Mouse (Mus musculus): ENCODE data around the gene AI467606.

The AI467606 gene

GRCm38 (mm10) chr7:127093914-127094313 lies 2.8 kb downstream of the AI467606 start:
- no peak for ATAC-seq (ENCODE audit: low TSS enrichment)

DNA sequence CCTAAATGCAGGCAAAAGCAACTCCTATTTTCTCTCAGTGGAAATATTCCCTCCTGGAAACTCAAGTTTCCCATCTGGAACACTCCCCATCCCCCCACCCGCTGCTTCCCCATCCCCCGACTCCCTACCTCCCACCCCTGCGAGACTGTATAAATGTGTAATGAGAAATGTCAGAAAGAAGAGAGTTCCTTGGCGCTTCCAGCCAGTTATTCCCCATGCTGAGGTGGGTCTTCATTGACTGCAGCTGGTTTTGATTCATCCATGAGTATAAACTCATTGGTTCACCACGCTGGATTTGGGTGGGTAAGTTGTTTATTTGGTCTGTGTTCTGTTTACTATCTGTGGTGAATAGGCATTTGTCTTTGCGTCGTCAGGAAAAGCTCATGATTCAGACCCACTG lies 5.3 kb downstream of the AI467606 start:
- ATAC-seq (ENCODE audit: low TSS enrichment): no peak

DNA sequence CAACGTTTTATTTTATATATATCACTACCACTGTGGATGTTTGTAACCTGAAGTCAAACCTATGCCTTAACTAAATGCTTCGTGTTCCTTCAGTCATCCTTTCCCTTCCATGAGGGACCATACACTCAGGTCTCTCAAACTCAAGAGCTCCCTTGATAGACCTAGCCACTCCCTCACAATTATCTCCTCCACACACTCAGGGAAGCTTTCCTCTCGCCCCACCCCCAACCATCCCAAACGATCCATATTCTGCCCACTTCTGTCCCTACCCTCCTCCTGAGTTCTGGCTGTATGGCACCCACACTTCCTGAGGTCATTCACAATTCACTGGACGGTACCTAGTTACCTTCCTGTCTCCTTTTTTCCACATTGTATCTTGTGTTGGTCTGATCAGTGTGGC lies 7.4 kb downstream of the AI467606 start:
- ATAC-seq (ENCODE audit: low TSS enrichment): no peak

DNA sequence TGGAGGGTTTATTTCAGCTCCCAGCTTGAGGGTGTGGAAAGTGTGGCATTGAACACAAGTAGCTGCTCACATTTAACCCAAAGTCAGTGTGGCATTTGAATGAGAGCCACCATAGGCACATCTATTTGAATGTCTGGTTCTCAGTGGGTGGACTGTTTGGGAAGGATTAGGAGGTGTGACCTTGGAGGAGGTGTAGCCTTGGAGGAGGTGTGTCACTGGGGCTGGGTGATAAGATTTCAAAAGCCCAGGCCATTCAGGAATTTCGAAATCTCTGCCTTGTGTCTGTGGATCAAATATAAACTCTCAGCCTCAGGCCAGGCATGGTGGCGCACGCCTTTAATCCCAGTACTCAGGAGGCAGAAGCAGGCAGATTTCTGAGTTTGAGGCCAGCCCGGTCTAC lies 7.8 kb downstream of the AI467606 start:
- ATAC-seq (ENCODE audit: low TSS enrichment): no peak

- ATAC-seq (ENCODE audit: low TSS enrichment): no peak
Observed at GRCm38 (mm10) chr7:127099528-127099927, 8.4 kb downstream of the AI467606 start.

GRCm38 (mm10) chr7:127101451-127102016 lies 10.4 kb downstream of the AI467606 start:
- ATAC-seq (ENCODE audit: low TSS enrichment): no peak

DNA sequence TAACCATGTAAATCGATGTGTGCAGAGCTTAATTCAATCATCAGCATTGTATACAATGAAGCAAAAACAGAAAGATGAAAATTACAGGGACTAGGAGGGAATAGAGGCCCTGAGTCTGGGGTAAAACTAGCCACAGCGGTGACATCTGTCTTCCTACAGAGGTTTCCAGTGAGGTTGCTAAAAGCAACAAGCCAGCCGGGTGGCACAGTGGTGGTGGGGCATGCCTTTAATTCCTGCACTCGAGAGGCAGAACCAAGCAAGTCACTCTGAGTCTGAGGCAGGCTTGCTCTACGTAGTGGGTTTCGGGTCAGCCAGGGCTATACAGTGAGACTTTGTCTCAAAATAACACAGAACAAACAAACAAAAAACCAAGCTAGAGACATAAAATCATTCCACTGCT lies 11.0 kb downstream of the AI467606 start:
- no peak for ATAC-seq (ENCODE audit: low TSS enrichment)

DNA sequence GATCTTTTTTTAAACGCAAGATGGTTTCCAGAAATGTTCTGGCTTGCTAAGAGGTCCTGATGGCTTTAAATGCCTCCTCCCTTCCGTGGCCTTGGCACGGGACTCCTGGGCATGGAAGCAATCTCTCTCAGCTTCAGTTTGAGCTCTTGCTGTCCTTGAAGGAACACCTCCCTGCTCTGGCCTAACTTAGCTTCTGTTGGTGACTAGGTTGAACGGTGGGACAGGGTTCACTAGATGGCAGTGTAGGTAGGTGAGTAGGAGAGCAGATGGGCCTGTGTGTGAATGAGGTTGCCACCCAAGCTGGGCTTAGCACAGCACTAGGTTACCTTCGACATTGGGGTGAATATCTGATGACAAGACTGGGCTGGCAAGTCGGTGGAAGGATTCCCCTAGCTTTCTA lies 12.8 kb downstream of the AI467606 start:
- ATAC-seq (ENCODE audit: low TSS enrichment): no peak

GRCm38 (mm10) chr7:127104560-127105332 lies 13.6 kb downstream of the AI467606 start:
- ATAC-seq (ENCODE audit: low TSS enrichment): peak; percentile 62

- ATAC-seq (ENCODE audit: low TSS enrichment): no peak
Observed at GRCm38 (mm10) chr7:127105551-127105950, 14.4 kb downstream of the AI467606 start.

- ATAC-seq (ENCODE audit: low TSS enrichment): peak; percentile 66; the same call in 1 of the 2 replicates
Observed at GRCm38 (mm10) chr7:127110239-127111007, 19.3 kb downstream of the AI467606 start.

- no peak for ATAC-seq (ENCODE audit: low TSS enrichment)
Observed at GRCm38 (mm10) chr7:127111461-127111860, 20.3 kb downstream of the AI467606 start.

GRCm38 (mm10) chr7:127112251-127112841 lies 21.2 kb downstream of the AI467606 start:
- ATAC-seq (ENCODE audit: low TSS enrichment): peak; percentile 45; the same call in 1 of the 2 replicates

DNA sequence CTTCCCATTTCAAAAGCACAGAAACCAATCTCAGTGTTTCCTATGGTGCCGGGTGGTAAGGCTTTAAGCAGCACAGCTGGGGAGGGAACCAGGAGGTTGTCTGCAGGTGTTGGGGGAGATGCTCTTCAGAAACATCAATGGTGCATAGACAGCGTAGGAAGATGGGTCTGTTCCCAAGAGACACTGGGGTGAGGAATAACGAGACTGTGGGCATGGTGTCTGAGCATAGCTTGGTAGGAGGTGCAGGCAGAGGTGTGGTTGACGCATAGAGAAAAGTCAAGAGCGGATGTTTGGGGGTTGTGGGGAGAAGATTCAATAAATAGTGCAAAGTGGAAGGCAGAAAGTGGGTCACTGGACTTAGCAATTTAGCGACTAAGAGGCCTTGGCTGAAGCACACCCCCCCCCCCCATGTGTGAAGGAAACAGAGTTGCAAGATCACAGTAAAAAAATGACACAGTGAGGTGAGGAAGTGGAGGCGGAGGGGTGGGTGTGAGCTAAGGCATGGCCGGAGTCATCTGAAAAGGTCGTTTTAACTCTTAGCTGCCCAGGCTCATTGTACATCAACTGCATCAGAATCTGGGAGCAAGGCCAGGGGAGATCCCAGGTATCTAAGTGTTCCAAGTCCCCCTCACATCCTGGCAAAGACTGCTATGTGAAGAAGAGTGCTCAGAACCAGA lies 21.9 kb downstream of the AI467606 start:
- ATAC-seq (ENCODE audit: low TSS enrichment): no peak

- no peak for ATAC-seq (ENCODE audit: low TSS enrichment)
Observed at GRCm38 (mm10) chr7:127113614-127114259, 22.6 kb downstream of the AI467606 start.

- no peak for ATAC-seq (ENCODE audit: low TSS enrichment)
Observed at GRCm38 (mm10) chr7:127114920-127115319, 23.8 kb downstream of the AI467606 start.

DNA sequence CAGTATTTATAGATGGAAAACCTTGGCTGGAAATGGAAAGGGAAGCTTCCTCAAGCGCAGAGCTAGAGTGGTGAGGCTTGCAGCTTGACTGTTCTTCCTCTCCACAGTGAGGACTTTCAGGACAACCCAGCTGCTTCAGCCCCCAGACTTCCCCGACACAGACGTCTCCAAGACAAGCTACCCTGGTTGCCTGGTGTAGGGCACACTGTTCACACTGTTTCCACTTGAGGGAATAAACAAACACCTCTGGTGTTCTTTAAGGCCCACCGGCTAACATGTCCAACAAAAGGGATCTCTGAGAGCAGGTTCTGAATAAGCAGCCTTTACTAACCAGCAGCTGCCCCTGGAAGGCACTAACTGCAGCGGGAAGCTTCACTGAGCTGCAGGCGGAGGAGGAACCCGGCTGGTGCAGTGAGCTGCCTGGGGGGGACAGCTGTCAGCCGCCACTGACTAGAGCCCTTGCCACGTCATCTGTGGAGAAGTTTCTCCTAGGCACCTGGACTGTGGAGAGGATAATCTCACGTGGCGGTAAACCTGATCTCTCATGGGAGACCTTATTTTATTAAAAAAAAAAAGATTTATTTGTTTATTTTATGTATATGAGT lies 25.3 kb downstream of the AI467606 start:
- ATAC-seq (ENCODE audit: low TSS enrichment): peak; percentile 18; the same call in 1 of the 2 replicates

- ATAC-seq (ENCODE audit: low TSS enrichment): no peak; the same call in 1 of the 2 replicates
Observed at GRCm38 (mm10) chr7:127117948-127118347, 26.8 kb downstream of the AI467606 start.

DNA sequence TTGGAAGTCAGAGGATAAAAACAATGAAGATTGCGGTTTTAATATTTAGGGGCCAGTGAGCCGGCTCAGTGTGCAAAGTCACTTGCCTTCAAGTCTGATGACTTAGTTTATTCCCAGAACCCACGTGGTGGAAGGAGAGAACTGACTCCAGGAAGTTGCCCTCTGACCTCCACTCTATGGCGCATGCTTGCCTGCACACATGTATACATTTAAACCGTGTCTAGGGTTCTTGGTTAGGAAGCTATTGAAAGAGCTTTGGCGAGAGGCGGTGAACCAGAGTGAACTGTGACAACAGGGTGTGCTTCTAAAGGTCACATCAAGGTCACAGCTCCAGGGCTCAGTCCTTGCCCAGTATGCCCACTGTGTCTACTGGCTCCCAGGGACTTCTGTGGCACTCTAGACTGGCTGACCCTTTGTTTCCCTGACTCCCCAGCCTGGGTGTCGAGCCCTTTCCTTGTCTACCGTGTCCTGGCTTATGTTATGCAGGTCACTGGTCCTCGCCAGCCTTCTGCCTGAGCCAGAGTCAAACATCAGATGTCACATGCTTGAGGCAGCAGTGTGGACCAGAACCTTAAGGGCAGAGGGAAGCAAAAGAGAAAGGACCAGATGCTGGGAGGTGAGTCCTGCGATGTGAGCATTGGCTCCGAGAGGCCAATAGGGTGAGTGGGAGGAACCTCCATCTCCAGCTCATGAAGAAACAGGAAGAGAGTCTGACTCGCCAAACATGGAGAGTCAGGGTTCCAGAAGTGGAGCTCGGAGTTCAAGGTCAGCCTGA lies 27.7 kb downstream of the AI467606 start:
- no peak for ATAC-seq (ENCODE audit: low TSS enrichment)
